15 mouse cellular contexts compared by ENCODE assay signal in genomic region chr3:138652685-138653084, GRCm38 (mm10).
A peak's percentile ranks its signal among the peaks of the same experiment; 100 is the strongest.
DNase-seq lines count a peak whose midpoint lies in the region; ATAC-seq and TF ChIP-seq lines count a peak whose summit lies in the region.
"Had no signal": no experiment of that assay in that cellular context is flagged by ENCODE, and none has a peak within 500 bp of the region (broad histone marks: within the 10 kb centered on the region; RNA-seq: fewer than 3 reads in every experiment).

No protein-coding gene starts in this region.

- H3K27me3 ChIP-seq in heart, adult 2 months (ENCODE audit: control insufficient read depth, insufficient read depth, low read length), result 0 out of 2 replicates have a peak, but pooled peaks cover 1% of the 10 kb centered on the region
- H3K27me3 ChIP-seq in embryonic facial prominence, embryonic 12.5 days, result no peaks in the 10 kb centered on the region
- H3K27me3 ChIP-seq in limb, embryonic 14.5 days (ENCODE audit: control insufficient read depth, insufficient read depth, low read length), result no peaks in the 10 kb centered on the region
- H3K27me3 ChIP-seq: heart, embryonic 15.5 days; liver, embryonic 15.5 days had no signal

- DNase-seq in heart, adult 11 months, result peak; percentile 51
- no peak for DNase-seq in heart, adult 2 months
- peak; percentile 80 for DNase-seq in NIH3T3 (ENCODE audit: low read depth)
- peak; percentile 66 for DNase-seq in limb, embryonic 14.5 days (ENCODE audit: low spot score)
- DNase-seq in thymus, postnatal 0 days (ENCODE audit: low spot score), result no peak
- no peak for DNase-seq in natural killer cell, adult 2 months (ENCODE audit: low spot score in 2 of 2)
- DNase-seq: adrenal gland, postnatal 25 days; cerebellum, adult 9-10 months; gastrocnemius, adult 2 months; kidney, adult 8-10 months; lung, postnatal 14 days had no signal

- TF ChIP-seq POLR2A in heart, adult 2 months (IDR thresholded peaks at IDR 0.05; ENCODE audit: insufficient read depth, low read depth, low read length), result no peak
- no peak for TF ChIP-seq POLR2A in limb, embryonic 14.5 days (IDR thresholded peaks at IDR 0.05; ENCODE audit: borderline replicate concordance, extremely low read depth, insufficient read depth, insufficient read length)

- TF ChIP-seq CTCF in heart, adult 2 months (IDR thresholded peaks at IDR 0.05), result no peak

- intact Hi-C loops in heart, adult 2 months (cut with DNase I), result no loop called here

- no peaks in the 10 kb centered on the region for H3K36me3 ChIP-seq in heart, adult 2 months (ENCODE audit: control insufficient read depth, insufficient read depth, low read length)
- H3K36me3 ChIP-seq in embryonic facial prominence, embryonic 12.5 days, result no peaks in the 10 kb centered on the region
- H3K36me3 ChIP-seq in limb, embryonic 14.5 days (ENCODE audit: control insufficient read depth, insufficient read depth, low read length), result no peaks in the 10 kb centered on the region
- H3K36me3 ChIP-seq: forebrain, embryonic 10.5 days; heart, embryonic 15.5 days; liver, embryonic 15.5 days had no signal

- H3K9ac ChIP-seq in heart, adult 2 months (ENCODE audit: low read depth, low read length), result no peak overlapping the region
- no peak overlapping the region for H3K9ac ChIP-seq in embryonic facial prominence, embryonic 12.5 days
- no peak overlapping the region for H3K9ac ChIP-seq in limb, embryonic 14.5 days (ENCODE audit: low read depth, low read length, severe bottlenecking)
- H3K9ac ChIP-seq: heart, embryonic 15.5 days; liver, embryonic 15.5 days had no signal

- peak; percentile 24; the same call in 1 of the 2 replicates for ATAC-seq in embryonic facial prominence, embryonic 12.5 days (ENCODE audit: insufficient number of reproducible peaks, insufficient read depth, low FRiP score, low TSS enrichment)
- peak; percentile 73; the same call in 1 of the 2 replicates for ATAC-seq in limb, embryonic 14.5 days (ENCODE audit: low FRiP score, low read depth)

- no peaks in the 10 kb centered on the region for H3K79me2 ChIP-seq in heart, adult 2 months (replicated peaks; ENCODE audit: control insufficient read depth, insufficient read depth, low read length)

- H3K9me3 ChIP-seq in embryonic facial prominence, embryonic 12.5 days, result no peaks in the 10 kb centered on the region; the same call in 1 of the 2 replicates
- no peaks in the 10 kb centered on the region for H3K9me3 ChIP-seq in limb, embryonic 14.5 days (ENCODE audit: control insufficient read depth, low read length)
- H3K9me3 ChIP-seq: heart, embryonic 15.5 days; liver, embryonic 15.5 days had no signal

- H3K27ac ChIP-seq in heart, adult 2 months, result no peak overlapping the region
- H3K27ac ChIP-seq in embryonic facial prominence, embryonic 12.5 days, result peak overlapping the region; percentile 55; the same call in 1 of the 2 replicates
- H3K27ac ChIP-seq in limb, embryonic 14.5 days (replicated peaks; ENCODE audit: low read depth, low read length), result peak overlapping the region; percentile 58
- H3K27ac ChIP-seq: forebrain, embryonic 10.5 days; gastrocnemius, adult 2 months; heart, embryonic 15.5 days; liver, embryonic 15.5 days had no signal

- no peak for TF ChIP-seq EP300 in heart, adult 2 months (IDR thresholded peaks at IDR 0.05; ENCODE audit: insufficient read depth, low read depth, low read length)

- no peak overlapping the region for H3K4me3 ChIP-seq in heart, adult 2 months
- no peak overlapping the region for H3K4me3 ChIP-seq in embryonic facial prominence, embryonic 12.5 days
- H3K4me3 ChIP-seq in limb, embryonic 14.5 days (replicated peaks; ENCODE audit: low read length), result no peak overlapping the region
- H3K4me3 ChIP-seq: forebrain, embryonic 10.5 days; gastrocnemius, adult 2 months; heart, embryonic 15.5 days; liver, embryonic 15.5 days had no signal

- no peak overlapping the region for H3K4me2 ChIP-seq in embryonic facial prominence, embryonic 12.5 days (replicated peaks)
- no peak overlapping the region for H3K4me2 ChIP-seq in limb, embryonic 14.5 days (replicated peaks; ENCODE audit: low read depth, low read length, severe bottlenecking)
- H3K4me2 ChIP-seq: heart, embryonic 15.5 days; liver, embryonic 15.5 days had no signal

- 85% methylated on average over 4 of the region's 4 CpGs for WGBS in heart, adult 2 months
- WGBS in embryonic facial prominence, embryonic 12.5 days, result 44% methylated on average over 4 of the region's 4 CpGs
- WGBS in limb, embryonic 14.5 days, result 21% methylated on average over 4 of the region's 4 CpGs

- no peaks in the 10 kb centered on the region for H3K4me1 ChIP-seq in heart, adult 2 months (ENCODE audit: control insufficient read depth, insufficient read depth, low read length)
- H3K4me1 ChIP-seq in embryonic facial prominence, embryonic 12.5 days, result 0 out of 2 replicates have a peak, but pooled peaks cover 4% of the 10 kb centered on the region
- H3K4me1 ChIP-seq in limb, embryonic 14.5 days (ENCODE audit: control insufficient read depth, insufficient read depth, low read length), result peaks cover 5% of the 10 kb centered on the region; the same call in 1 of the 2 replicates
- H3K4me1 ChIP-seq: heart, embryonic 15.5 days had no signal

Comparison
In these comparisons a context has a peak if more than half of its experiments do, and no peak if none do; other contexts are left out.
1. DNase-seq: peak in heart, adult 11 months (single experiment), NIH3T3 (single experiment) and limb, embryonic 14.5 days (single experiment); none in heart, adult 2 months (0 of 2), thymus, postnatal 0 days (single experiment) and natural killer cell, adult 2 months (0 of 2).